Mouse (Mus musculus): ENCODE data around the gene H2-T22. TPM values are rescaled to one million over a fixed set of nuclear protein-coding genes. Genes with fewer than 3 reads are reported as not detected.
"Not testable (repeated sequence)": the region's sequence is repeated elsewhere in the genome, so short reads cannot be mapped to it uniquely, and the experiment has no call there.

The H2-T22 gene
- polyA plus RNA-seq, 1 experiment from 2014 or later: 6.1 TPM

DNA sequence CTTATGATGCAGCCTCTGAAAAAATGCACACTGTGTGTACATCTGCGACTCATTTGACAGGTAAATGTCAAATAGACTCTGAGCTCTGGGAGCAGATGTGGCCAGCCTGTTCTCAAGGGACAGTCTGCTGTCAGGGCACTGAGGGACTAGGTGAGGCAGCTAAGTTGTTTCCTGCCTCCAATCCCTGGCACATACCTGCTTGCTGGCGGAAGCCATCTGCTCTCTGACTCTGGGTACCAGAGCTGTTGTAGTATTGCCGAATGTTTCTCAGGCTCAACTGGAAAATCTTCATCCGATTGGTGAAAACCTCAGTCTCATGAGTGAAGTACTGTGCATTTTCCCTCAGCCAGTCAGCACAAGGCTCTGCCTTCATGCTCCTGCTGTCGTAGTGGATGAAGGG lies 25.5 kb downstream of the H2-T22 start:
- Histone ChIP-seq H3K27ac (ENCODE audit: poor library complexity, severe bottlenecking) (no peak overlapping the region), H3K36me3 (peaks cover 19% of the 10 kb centered on the region), H3K9me3 (replicated peaks) (0 out of 2 replicates have a peak, but pooled peaks cover 5% of the 10 kb centered on the region), H3K27me3 (replicated peaks) (no peaks in the 10 kb centered on the region), H3K4me2 (no peak overlapping the region), H3K4me1 (replicated peaks) (no peaks in the 10 kb centered on the region), H3K9ac (no peak overlapping the region), H3K4me3 (no peak overlapping the region)
- ATAC-seq (ENCODE audit: insufficient number of reproducible peaks, low FRiP score): no peak
- WGBS: 85% methylated on average over 5 of the region's 5 CpGs

DNA sequence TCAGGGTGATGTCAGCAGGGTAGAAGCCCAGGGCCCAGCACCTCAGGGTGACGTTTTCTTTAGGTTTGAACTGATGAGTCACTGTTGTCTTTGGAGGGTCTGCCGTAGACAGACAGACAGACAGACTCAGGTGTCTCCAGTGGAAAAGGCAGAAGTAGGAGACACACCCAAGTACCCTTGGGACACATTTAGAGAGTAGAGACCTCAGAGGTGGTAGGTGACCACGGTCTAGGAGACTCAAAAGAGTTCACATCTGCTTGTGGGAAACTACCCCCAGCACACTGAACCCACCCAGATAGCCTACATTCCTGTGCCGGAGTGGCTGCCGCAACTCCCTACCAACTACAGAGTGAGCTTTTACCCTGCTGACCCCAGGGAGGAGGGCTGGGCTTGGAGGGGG lies 27.6 kb downstream of the H2-T22 start:
- Histone ChIP-seq H3K9me3 (replicated peaks) (no peaks in the 10 kb centered on the region), H3K27me3 (replicated peaks) (no peaks in the 10 kb centered on the region), H3K27ac (ENCODE audit: poor library complexity, severe bottlenecking) (no peak overlapping the region), H3K36me3 (peaks cover 19% of the 10 kb centered on the region), H3K4me3 (no peak overlapping the region), H3K9ac (no peak overlapping the region), H3K4me2 (no peak overlapping the region), H3K4me1 (replicated peaks) (no peaks in the 10 kb centered on the region)
- WGBS: 94% methylated on average over 5 of the region's 5 CpGs
- no peak for ATAC-seq (ENCODE audit: insufficient number of reproducible peaks, low FRiP score)

DNA sequence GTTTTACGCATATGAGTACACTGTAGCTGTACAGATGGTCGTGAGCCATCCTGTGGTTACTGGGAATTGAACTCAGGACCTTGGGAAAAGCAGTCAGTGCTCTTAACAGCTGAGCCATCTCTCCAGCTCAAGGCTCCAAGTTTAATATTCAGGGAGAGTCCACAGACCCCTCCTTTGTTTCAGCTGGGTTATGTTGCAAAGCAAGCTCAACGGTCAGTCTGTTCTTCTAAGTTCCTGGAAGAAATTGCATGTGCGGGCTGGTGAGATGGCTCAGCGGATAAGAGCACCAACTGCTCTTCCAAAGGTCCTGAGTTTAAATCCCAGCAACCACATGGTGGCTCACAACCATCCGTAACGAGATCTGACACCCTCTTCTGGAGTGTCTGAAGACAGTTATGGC lies 38.1 kb downstream of the H2-T22 start:
- WGBS: 96% methylated on average over 7 of the region's 7 CpGs
- H3K27ac ChIP-seq (ENCODE audit: poor library complexity, severe bottlenecking); H3K27me3 ChIP-seq (replicated peaks); H3K4me2 ChIP-seq; H3K36me3 ChIP-seq; H3K4me1 ChIP-seq (replicated peaks); ATAC-seq (ENCODE audit: insufficient number of reproducible peaks, low FRiP score); H3K4me3 ChIP-seq; H3K9me3 ChIP-seq (replicated peaks); H3K9ac ChIP-seq: not testable (repeated sequence)

DNA sequence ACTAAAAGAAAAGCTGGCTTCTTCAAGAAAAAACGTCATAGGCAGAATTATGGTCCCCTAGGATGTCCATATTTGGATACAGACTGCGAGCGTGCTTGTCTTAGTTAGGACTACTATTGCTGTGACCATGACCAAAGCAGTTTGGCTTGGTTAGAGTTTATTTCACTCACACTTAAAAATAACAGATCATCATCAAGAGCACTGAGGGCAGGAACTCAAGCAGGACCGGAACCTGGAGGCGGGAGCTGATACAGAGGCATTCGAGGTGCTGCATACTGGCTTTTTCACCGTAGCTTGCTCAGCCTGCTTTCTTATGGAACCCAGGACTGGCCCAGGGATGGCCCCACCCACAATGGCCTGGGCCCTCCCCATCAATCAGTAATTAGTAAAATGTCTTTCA lies 39.2 kb downstream of the H2-T22 start:
- WGBS: 96% methylated on average over 7 of the region's 7 CpGs
- Histone ChIP-seq H3K27me3 (replicated peaks) (no peaks in the 10 kb centered on the region), H3K9ac (no peak overlapping the region), H3K4me1 (replicated peaks) (no peaks in the 10 kb centered on the region), H3K4me2 (no peak overlapping the region), H3K27ac (ENCODE audit: poor library complexity, severe bottlenecking) (no peak overlapping the region), H3K36me3 (peaks cover 7% of the 10 kb centered on the region; the same call in 1 of the 2 replicates), H3K4me3 (no peak overlapping the region), H3K9me3 (replicated peaks) (0 out of 2 replicates have a peak, but pooled peaks cover 7% of the 10 kb centered on the region)
- no peak for ATAC-seq (ENCODE audit: insufficient number of reproducible peaks, low FRiP score)

DNA sequence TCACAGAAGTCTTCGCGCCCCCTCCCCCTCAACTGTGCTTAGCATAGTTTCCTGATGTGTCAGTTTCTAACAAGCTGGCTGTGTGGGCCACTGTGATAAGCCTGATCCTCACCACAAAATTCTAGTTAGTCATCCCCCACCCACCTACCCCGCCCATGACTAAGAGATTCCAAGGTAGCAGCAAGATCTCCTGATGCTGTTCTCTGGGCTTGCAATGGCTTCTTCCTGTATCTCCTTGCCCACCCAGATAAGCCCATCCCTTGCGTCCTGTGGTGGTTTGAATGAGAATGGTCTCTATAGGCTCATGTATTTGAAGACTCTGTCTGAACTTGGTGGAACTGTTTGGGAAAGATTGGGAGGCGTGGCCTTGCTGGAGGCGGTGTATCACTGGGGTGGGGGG lies 40.6 kb downstream of the H2-T22 start:
- no peak overlapping the region for H3K4me2 ChIP-seq
- H3K36me3 ChIP-seq: peaks cover 6% of the 10 kb centered on the region; the same call in 1 of the 2 replicates
- peaks cover 7% of the 10 kb centered on the region for H3K4me1 ChIP-seq (replicated peaks)
- no peaks in the 10 kb centered on the region for H3K27me3 ChIP-seq (replicated peaks)
- no peak overlapping the region for H3K27ac ChIP-seq (ENCODE audit: poor library complexity, severe bottlenecking)
- ATAC-seq (ENCODE audit: insufficient number of reproducible peaks, low FRiP score): peak; percentile 85
- WGBS: 85% methylated on average over 6 of the region's 6 CpGs
- no peak overlapping the region for H3K9ac ChIP-seq
- no peak overlapping the region for H3K4me3 ChIP-seq
- 0 out of 2 replicates have a peak, but pooled peaks cover 7% of the 10 kb centered on the region for H3K9me3 ChIP-seq (replicated peaks)

DNA sequence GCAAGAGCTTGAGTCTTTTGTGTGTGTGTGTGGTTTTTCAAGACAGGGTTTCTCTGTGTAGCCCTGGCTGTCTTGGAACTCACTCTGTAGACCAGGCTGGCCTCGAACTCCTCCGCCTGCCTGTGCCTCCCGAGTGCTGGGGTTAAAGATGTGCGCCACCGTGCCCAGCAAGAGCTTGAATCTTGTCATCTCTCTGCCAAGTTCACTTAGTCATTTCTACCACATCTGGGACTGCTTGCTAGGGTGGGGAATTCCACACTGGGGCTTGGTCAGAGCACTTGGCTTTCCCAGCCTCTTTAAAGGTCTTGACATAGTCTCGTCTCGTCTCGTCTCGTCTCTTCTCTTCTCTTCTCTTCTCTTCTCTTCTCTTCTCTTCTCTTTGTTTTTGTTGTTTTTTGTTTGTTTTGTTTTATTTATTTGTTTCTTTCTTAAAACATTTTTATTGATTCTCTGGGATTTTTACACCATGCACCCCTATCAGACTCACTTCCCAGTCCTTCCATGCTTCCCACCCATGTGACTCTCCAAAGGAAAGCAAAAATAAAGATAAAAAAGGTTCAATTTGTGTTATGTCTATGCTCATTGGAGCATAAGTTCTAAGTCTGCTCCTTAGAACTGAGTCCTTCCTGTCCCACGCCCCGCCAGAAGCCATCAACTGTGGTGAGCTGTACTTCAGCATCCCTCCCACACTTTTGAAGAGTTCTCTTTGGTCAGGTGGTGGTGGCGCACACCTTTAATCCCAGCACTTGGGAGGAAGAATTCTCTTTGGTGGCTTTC lies 41.2 kb downstream of the H2-T22 start:
- Histone ChIP-seq H3K4me3 (no peak overlapping the region), H3K27me3 (replicated peaks) (no peaks in the 10 kb centered on the region), H3K27ac (ENCODE audit: poor library complexity, severe bottlenecking) (peak overlapping the region; percentile 53), H3K4me2 (no peak overlapping the region), H3K4me1 (replicated peaks) (peaks cover 7% of the 10 kb centered on the region), H3K9me3 (replicated peaks) (0 out of 2 replicates have a peak, but pooled peaks cover 4% of the 10 kb centered on the region), H3K9ac (no peak overlapping the region), H3K36me3 (peaks cover 3% of the 10 kb centered on the region; the same call in 1 of the 2 replicates)
- peak; percentile 8 for ATAC-seq (ENCODE audit: insufficient number of reproducible peaks, low FRiP score)
- 91% methylated on average over 12 of the region's 12 CpGs for WGBS

DNA sequence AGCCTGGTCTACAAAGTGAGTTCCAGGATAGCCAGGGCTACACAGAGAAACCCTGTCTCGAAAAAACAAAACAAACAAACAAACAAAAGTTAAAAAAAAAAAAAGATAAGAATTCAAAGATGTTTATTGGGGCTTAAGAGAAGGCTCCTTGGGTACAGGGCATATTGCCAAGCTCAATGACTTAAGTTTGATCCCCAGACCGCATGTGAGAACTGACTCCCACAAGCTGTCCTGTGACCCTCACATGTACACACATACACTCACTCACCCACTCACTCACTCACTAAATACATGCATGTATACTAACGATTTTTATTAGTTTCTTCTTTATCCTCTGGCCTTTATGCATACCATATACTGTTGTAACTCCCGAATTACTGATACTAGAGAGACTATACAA lies 42.2 kb downstream of the H2-T22 start:
- Histone ChIP-seq H3K27ac (ENCODE audit: poor library complexity, severe bottlenecking) (no peak overlapping the region), H3K4me2 (no peak overlapping the region), H3K9me3 (replicated peaks) (0 out of 2 replicates have a peak, but pooled peaks cover 4% of the 10 kb centered on the region), H3K4me3 (no peak overlapping the region), H3K36me3 (peaks cover 3% of the 10 kb centered on the region; the same call in 1 of the 2 replicates), H3K4me1 (replicated peaks) (peaks cover 10% of the 10 kb centered on the region), H3K9ac (no peak overlapping the region), H3K27me3 (replicated peaks) (no peaks in the 10 kb centered on the region)
- no peak for ATAC-seq (ENCODE audit: insufficient number of reproducible peaks, low FRiP score)
- WGBS: 84% methylated on average over 4 of the region's 4 CpGs

DNA sequence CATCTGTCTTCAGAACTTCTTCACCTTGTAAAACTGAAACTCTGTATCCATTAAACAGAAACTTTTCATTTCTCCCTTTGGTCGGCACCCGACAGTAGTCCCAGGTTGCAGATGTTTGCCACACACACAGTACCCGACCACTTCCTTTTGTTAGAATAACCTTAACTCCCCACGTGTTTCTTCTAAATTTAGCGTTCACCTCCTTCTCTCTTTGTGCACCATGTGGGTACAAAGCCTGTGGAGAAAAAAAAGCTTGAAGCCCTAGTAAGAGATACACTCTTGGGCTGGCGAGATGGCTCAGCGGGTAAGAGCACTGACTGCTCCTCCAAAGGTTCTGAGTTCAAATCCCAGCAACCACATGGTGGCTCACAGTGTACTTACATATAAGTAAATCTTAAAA lies 43.2 kb downstream of the H2-T22 start:
- Histone ChIP-seq H3K4me1 (replicated peaks) (peaks cover 16% of the 10 kb centered on the region), H3K9ac (no peak overlapping the region), H3K36me3 (peaks cover 3% of the 10 kb centered on the region; the same call in 1 of the 2 replicates), H3K9me3 (replicated peaks) (0 out of 2 replicates have a peak, but pooled peaks cover 4% of the 10 kb centered on the region), H3K27me3 (replicated peaks) (no peaks in the 10 kb centered on the region), H3K4me3 (no peak overlapping the region), H3K27ac (ENCODE audit: poor library complexity, severe bottlenecking) (no peak overlapping the region), H3K4me2 (peak overlapping the region; percentile 31; the same call in 1 of the 2 replicates)
- no peak for ATAC-seq (ENCODE audit: insufficient number of reproducible peaks, low FRiP score)
- WGBS: 67% methylated on average over 7 of the region's 7 CpGs

DNA sequence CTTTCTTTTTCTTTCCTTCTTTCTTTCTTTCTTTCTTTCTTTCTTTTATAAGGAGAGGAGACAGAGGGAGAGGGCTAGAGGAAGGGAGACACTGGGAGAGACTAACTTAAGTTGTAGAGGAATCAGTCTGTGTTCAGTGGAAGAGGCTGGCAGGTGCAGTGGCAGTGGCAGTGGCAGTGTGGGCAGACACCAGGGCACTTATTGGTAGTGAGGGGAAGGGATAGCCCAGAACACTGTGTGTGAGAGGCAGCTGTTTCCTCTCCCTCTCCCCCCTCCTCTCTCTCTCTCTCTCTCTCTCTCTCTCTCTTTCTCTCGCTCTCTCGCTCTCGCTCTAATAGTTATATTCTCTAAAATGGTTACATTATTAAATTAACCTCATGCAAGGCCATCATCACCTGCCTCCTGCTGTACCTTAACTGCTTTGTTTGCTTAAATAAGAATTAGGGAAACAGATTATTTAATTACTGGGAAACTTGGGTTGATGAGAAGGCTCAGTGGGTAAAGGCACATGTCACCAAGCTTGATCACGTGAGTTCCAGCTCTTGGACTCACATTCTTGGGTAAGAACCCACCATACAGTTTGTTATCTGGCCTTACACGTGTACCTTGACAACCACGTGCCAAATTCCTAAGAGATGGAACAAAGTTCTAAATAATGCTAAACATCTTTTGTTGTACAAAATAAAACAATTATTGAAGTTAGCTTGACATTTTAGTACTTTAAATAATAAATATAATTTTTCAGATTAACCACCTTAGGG lies 43.8 kb downstream of the H2-T22 start:
- H3K9ac ChIP-seq: no peak overlapping the region
- H3K27ac ChIP-seq (ENCODE audit: poor library complexity, severe bottlenecking): no peak overlapping the region
- no peak for ATAC-seq (ENCODE audit: insufficient number of reproducible peaks, low FRiP score)
- H3K4me2 ChIP-seq: no peak overlapping the region
- H3K4me3 ChIP-seq: peak overlapping the region; percentile 8
- H3K9me3 ChIP-seq (replicated peaks): 0 out of 2 replicates have a peak, but pooled peaks cover 4% of the 10 kb centered on the region
- no peaks in the 10 kb centered on the region for H3K27me3 ChIP-seq (replicated peaks)
- peaks cover 16% of the 10 kb centered on the region for H3K4me1 ChIP-seq (replicated peaks)
- 76% methylated on average over 6 of the region's 6 CpGs for WGBS
- H3K36me3 ChIP-seq: peaks cover 3% of the 10 kb centered on the region; the same call in 1 of the 2 replicates

DNA sequence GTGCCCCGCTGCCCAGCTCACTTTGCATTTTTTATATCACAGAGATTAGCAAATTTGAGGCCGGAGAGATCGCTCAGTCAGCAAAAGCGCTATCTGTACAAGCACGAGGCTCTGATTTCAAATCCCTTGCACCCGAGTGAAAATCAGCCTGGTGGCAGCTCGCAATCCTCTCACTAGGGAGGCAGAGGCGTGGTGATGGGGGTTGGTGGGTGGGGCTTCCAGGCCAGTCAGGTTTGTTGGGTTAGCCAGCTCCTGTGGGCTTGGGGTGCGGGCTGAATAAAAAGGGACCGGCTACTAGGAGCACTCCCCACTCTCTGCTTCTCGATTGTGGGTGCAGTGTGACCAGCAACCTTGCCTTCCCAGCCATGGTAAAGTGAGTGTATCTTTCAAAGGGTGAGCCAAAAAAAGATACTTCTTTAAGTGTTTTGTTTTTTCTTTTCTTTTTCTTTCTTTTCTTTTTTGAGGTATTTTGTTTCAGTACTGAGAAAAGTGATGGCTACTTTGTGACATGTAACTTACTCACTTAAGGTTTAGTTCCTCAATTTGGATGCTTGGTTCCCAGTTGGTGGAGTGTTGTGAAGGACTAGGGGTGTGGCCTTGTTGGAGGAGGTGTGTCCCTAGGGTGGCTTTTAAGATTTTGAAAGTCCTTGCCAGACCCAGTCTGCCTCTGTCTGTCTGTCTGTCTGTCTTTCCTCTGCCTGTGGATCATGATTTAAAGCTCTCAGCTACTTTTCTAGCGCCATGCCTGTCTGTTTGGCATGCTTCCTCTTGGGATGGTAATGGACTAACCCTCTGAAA lies 44.6 kb downstream of the H2-T22 start:
- H3K27ac ChIP-seq (ENCODE audit: poor library complexity, severe bottlenecking): no peak overlapping the region
- 0 out of 2 replicates have a peak, but pooled peaks cover 4% of the 10 kb centered on the region for H3K9me3 ChIP-seq (replicated peaks)
- 0 out of 2 replicates have a peak overlapping the region, but pooled peaks have one; percentile 21 for H3K4me2 ChIP-seq
- ATAC-seq (ENCODE audit: insufficient number of reproducible peaks, low FRiP score): peak; percentile 49
- H3K36me3 ChIP-seq: no peaks in the 10 kb centered on the region
- peak overlapping the region; percentile 8 for H3K4me3 ChIP-seq
- WGBS: 57% methylated on average over 12 of the region's 12 CpGs
- H3K4me1 ChIP-seq (replicated peaks): peaks cover 16% of the 10 kb centered on the region
- H3K9ac ChIP-seq: peak overlapping the region; percentile 30; the same call in 1 of the 2 replicates
- no peaks in the 10 kb centered on the region for H3K27me3 ChIP-seq (replicated peaks)
